Mouse (Mus musculus) kidney, adult 11 months (tissue): ENCODE data around the gene Prkch.

ENCODE experiments used
- DNase-seq: peaks from one replicate; pipeline ENCODE4 v3.0.0; 2022

Gene Prkch

GRCm38 (mm10) chr12:73687077-73688035 lies 102.8 kb downstream of the Prkch start:
- peak; percentile 90 for DNase-seq

GRCm38 (mm10) chr12:73692321-73692720 lies 107.7 kb downstream of the Prkch start:
- DNase-seq: no peak

- peak; percentile 65 for DNase-seq
Measured at GRCm38 (mm10) chr12:73693347-73693746, 108.8 kb downstream of the Prkch start.

DNA sequence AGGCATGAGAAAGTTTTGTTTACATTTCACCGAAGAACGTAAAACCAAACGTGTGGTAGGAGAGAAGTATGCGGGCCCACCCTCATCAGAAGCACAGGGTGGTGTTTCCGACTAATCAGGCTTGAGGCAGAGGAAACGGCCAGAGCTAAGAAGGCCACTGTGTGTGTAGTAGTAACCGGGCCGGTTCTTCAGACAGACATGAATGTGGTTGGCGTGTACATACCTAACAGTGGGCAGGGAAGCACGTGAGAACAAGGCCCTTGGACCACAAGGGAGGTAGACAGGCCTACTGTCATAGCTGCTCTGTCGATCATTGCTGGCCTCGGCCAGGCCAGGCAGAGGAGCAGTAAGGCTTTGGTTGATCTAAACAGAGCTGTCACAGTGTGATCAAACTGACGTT lies 110.1 kb downstream of the Prkch start:
- DNase-seq: no peak

DNA sequence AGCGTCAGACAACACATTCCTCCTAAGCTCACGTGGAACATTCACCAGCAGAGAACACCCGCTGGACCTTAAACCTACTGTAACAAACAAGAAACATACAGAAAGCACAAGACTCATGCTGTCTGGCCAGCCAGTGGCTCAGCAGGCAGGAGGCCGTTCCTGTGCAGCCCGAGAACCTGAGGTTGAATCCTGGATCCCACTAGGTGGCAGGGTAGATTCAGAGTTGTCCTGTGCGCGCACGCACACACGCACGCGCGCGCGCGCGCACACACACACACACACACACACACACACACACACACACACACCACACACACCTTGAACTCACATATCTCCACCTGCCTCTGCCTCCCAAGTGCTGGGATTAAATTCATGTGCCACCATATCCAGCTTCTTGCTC lies 110.5 kb downstream of the Prkch start:
- DNase-seq: no peak

- no peak for DNase-seq
Measured at GRCm38 (mm10) chr12:73696084-73696483, 111.5 kb downstream of the Prkch start.

- DNase-seq: no peak
Measured at GRCm38 (mm10) chr12:73696946-73697345, 112.3 kb downstream of the Prkch start.

DNA sequence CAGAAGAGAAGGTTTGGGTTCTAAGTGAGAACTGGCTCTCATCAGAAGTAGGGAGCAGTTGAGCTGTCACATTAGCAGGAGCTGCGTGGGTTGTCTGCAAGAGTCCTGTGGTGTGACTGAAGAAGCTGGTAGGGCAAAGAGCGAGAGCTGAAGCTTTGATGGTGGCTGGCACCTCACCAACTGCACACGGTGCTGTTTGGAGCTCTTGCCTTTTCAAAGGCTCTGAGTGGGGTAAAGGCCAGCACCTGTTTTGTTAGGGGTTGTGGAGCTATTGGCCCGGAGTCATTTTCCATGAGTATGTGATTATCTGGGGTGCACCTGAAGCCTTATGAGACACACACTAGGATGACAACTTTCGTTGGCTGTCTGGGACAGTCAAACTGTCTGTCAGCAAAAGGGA lies 113.8 kb downstream of the Prkch start:
- no peak for DNase-seq

- no peak for DNase-seq
Measured at GRCm38 (mm10) chr12:73698841-73699240, 114.2 kb downstream of the Prkch start.

GRCm38 (mm10) chr12:73699471-73700186 lies 115.0 kb downstream of the Prkch start:
- no peak for DNase-seq

- no peak for DNase-seq
Measured at GRCm38 (mm10) chr12:73700544-73701069, 116.0 kb downstream of the Prkch start.

DNA sequence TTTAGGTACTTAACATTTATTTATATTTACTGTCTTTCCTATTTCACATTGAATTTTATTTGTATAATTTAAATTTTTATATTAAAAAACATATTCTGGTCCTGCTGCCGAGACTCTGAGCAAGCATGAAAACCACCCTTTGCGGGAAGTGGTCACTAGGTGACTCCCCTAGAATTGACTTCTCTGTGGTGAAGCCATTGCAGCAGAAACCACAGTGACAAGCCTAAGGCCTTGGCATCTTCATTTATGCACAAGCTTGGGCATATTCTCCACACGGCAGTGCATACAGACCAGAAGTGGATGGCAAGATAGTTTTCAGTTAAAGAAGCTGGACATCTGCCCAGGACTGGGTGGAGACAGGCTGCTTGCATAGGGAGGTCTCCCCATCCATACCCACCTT lies 117.4 kb downstream of the Prkch start:
- no peak for DNase-seq

- no peak for DNase-seq
Measured at GRCm38 (mm10) chr12:73704382-73704781, 119.8 kb downstream of the Prkch start.

GRCm38 (mm10) chr12:73705097-73705690 lies 120.6 kb downstream of the Prkch start:
- peak; percentile 28 for DNase-seq

- no peak for DNase-seq
Measured at GRCm38 (mm10) chr12:73708498-73708897, 123.9 kb downstream of the Prkch start.

- DNase-seq: peak; percentile 61
Measured at GRCm38 (mm10) chr12:73708920-73709319, 124.3 kb downstream of the Prkch start.

DNA sequence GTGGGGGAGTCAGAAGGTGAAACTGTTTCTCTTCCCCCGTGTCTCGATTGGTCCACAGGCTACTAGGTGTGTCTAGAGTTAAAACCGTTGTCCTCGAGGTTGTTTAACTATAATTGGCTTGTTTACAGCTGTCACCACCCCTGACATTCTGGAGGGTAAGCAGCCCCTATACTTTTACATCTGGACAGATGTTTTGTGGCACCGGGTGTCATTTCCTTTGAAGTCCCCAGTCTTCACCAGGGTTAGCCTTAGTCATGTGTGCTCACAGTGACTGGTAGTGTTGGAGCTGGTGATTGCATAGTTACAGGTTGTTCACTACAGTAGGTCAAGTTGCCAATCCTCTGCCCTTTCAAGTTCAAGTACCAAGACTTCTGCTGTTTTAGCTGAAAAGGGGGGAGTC lies 126.2 kb downstream of the Prkch start:
- DNase-seq: no peak

DNA sequence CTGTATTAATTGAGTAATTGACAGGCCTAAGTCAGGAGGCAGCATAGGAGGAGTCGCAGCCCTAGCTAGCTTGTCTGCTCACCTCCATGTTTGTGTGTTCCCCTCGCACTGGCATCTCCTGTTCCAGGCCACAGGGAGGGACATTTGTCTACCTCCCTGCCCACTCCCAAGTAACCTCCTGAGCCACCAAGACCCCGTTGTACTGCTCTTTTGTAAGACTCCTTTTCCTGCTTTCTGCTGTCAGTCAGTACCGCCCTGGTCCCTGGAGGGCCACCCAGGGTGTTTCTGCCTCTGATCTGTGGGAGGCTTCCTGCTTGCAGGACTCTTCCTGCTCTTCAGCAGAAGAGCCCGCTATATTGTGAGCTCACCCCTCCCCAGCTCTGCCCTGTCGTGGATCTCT lies 127.5 kb downstream of the Prkch start:
- no peak for DNase-seq

DNA sequence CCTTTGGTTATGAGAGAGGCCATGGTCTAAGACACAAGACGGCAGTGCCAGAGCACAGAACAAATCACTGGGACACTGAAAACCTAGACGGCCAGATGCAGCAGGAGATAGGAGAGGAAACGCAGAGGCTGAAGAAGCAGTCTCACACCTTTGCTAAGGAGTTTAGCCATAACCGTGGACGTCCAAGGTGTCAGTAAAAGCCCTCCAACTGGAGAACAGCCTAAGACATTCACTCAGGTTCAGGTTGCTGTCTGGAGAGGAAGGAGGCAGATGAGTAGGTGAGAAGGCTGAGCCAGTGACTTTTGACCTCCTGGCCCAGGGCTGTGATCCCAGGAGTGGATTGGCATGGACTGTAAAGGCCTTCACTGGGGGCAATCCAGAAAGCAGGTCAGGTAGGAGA lies 130.0 kb downstream of the Prkch start:
- no peak for DNase-seq

DNA sequence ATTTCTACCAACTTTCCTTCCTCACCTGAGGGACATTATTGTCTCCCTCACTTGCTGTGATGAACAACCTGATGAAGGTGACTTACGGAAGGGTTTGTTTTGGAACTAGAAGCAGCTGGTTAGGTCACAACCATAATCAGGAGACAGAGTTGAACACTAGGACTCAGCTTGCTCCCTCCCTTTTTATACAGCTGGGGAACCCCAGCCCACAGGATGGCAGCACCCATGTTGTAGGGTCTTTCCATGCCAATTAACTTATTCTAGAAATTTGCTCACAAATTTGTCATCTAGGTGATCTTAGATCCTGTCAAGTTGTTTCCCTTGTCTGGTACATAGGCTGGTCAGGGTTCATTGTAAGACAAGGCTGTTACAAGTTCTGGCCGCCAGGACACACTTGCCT lies 130.7 kb downstream of the Prkch start:
- no peak for DNase-seq

- DNase-seq: no peak
Measured at GRCm38 (mm10) chr12:73715954-73716731, 131.5 kb downstream of the Prkch start.

GRCm38 (mm10) chr12:73718036-73718435 lies 133.4 kb downstream of the Prkch start:
- no peak for DNase-seq

GRCm38 (mm10) chr12:73719816-73720215 lies 135.2 kb downstream of the Prkch start:
- no peak for DNase-seq
